Mouse (Mus musculus) c-Kit-positive CD71-negative TER-119-negative erythroid progenitor cells, embryonic 14.5 days (primary cell): ENCODE data around the gene Lrrc28.
A peak's percentile ranks its signal among the peaks of the same experiment; 100 is the strongest.

Source experiments
- DNase-seq: peaks from one replicate; pipeline ENCODE4 v3.0.0-alpha.2; 2013; ENCODE audit warnings: low read depth

The Lrrc28 gene

GRCm38 (mm10) chr7:67593902-67594301 lies 51.2 kb downstream of the Lrrc28 start:
- no peak for DNase-seq

DNA sequence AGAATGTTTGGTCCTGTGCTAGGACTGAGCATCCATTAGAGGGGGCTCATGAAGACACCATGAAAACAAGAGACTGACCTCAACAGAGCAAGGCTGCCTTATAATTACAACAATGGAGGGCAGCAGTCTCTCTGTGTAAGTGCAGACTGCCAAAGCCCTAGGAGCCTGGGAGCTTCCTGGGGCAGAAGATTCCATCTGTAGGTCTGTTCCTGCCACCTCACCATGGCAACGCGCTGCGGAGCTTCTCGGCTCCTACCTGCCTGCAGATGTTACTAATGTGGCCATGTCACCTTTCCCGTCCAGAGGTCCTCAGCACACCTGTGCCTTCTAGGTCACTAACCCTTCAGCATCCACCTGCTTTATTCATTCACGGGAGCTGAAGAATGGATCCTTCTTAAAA lies 52.4 kb downstream of the Lrrc28 start:
- DNase-seq = no peak

- no peak for DNase-seq
These were observed 56.3 kb downstream of the Lrrc28 start for GRCm38 (mm10) chr7:67588743-67589142.

- DNase-seq = no peak
These were observed 58.6 kb downstream of the Lrrc28 start for GRCm38 (mm10) chr7:67586479-67586878.

DNA sequence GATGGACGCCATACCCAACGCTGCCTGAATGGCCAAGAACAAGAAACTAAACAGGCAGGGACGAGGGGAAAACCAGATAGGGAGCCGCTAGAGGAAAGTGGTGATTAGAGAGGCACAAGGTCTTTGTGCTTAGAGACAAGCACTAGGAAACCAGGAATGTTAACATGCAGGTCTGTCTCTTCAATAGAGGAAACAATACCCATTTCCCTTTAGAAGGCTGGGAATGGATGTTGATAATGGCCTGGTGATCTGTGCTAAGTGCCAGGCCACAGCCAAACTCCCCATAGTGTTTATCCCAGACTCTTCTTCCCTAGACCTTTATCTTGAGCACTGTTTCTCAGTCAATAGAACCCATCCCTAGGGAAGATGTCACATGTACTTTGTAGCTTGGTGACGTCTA lies 61.2 kb downstream of the Lrrc28 start:
- DNase-seq = no peak

DNA sequence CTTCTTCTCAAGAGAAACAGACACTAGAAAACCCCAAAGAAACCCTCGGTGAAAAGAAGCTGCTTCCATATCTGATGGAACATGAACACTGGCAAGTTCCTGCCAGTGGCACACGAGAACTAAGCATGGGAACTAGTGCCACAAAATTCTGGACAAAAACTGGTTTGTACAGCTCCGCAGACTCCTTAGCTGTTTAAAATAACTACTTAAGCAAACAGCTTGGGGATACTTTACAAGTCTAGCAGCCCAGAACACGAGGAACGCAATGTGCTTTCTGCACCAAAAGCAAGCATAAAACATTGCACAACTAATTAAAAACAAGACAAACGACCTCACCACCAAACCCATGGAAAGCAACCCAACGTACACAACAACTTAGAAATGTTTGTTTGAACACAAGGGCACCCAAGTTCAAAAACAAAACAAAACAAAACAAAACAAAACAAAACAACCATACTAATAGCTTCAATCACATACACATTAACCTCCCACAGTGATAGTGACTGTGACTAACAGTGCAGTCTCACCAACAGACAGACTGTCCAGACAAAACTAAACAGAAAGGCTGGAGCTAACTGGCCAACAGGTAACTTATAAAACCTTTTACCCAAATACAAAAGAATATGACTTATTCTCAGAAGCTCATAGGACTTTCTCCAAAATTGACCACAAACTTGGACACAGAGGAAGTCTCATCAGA lies 66.1 kb downstream of the Lrrc28 start:
- DNase-seq = no peak

DNA sequence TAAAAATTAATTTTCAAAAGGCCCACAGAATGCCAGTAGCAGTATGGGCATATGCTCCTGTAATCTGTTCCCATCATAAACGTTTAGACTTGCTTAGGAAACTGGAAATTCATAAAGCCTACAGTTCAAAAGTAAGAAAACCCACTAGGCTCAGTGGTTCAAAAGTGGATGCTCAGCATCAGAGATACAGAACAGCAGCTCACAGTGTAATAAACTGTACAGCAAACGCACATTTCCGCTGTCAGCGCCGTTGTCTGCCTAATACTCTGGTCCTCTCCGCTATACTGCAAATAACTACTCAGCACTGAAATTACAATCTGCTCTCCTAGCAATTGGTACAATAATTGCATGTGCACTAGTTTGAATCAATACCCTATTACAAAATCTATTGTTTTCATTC lies 67.0 kb downstream of the Lrrc28 start:
- DNase-seq = no peak

DNA sequence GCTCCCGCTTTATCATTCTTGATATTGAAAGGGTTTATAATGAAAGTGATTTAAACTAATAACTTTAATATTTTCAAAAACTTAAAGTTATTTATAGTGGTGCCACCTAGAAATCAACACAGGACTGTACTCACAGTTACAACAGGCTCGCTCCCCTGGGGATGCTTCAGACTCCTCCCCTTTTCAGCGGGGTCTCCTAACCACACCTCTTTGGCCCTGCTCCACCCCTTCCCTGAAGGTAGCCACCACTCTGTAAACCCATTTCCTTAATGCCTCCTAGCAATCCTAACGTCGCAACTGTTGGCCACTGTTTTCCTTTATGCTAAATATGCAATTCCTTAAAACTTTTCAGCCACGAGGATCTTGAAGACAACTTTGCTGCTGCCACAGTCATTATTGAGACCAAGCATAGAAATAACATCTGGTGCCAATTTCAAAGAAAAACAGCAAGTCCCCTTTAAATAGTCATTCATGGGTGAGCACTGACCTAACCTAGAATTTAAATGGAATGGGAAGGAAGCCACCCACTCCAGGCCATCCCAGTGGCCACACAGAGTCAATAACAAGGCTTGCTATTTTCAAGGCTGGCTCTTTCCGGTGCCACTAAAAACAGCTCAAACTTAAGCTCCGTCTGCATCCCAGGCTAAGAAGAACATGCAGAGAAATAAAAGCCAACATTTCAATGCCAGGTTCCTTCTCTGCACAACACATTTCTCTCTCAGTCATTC lies 78.4 kb downstream of the Lrrc28 start:
- no peak for DNase-seq

DNA sequence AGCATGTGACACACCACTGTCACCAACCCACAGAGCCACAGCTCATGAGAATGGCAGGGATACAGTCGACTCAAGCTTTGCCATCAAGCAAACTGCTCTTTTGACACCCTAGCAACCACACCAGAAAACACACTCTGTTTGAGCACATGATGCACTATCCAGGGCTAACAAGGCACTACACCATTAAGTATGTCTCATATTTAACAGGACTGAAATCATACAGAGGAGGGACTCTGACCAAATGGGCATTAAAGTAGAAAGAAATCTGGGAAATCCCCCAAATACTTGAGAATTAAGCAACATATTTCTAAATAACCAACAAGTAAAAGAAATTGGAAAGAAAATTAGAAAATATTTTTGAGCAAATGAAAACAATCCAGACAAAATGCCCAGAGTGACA lies 79.9 kb downstream of the Lrrc28 start:
- no peak for DNase-seq

- no peak for DNase-seq
These were observed 82.9 kb downstream of the Lrrc28 start for GRCm38 (mm10) chr7:67562176-67562575.

GRCm38 (mm10) chr7:67559486-67559885 lies 85.6 kb downstream of the Lrrc28 start:
- DNase-seq = no peak

DNA sequence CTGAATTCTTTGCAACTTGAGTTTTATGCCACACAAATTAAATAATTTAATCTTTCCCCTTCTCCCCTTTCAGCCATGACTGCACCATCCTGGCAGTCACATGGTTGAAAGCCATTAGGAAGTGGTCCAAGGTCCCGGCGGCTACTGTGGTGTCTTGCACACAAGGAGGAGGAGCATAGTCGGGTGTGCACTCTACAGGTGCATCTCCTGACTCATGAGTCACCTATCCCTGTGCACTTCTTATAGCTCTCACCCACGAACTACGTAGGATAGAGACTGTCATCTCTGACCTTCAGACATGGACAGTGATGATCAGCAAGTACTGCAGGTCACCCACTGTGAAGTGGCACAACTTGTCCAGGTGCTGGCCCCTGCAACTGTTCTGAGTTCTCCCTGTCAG lies 86.8 kb downstream of the Lrrc28 start:
- DNase-seq = no peak

DNA sequence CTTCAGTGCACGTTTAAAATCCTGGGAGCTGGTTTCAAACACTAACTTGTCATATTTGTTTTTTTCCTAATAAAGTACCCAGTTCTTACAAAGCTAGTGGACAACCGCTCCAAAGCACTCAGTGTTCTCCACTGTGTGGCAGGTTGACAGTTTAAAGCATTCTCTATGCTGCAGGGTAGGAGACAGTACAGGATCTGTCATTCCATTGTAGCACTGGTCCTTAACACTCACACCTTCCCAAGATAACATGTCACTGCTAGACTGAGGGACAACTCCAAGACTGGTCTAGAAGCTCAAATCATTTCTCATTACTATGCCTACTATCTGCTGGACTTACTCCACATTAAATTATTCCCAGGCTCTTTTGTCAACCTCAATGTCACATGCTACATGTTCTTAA lies 90.2 kb downstream of the Lrrc28 start:
- no peak for DNase-seq

GRCm38 (mm10) chr7:67551242-67551641 lies 93.8 kb downstream of the Lrrc28 start:
- DNase-seq = no peak

- no peak for DNase-seq
These were observed 96.0 kb downstream of the Lrrc28 start for GRCm38 (mm10) chr7:67549073-67549561.

- no peak for DNase-seq
These were observed 96.4 kb downstream of the Lrrc28 start for GRCm38 (mm10) chr7:67548599-67549041.

GRCm38 (mm10) chr7:67546282-67546681 lies 98.8 kb downstream of the Lrrc28 start:
- DNase-seq = peak; percentile 22

DNA sequence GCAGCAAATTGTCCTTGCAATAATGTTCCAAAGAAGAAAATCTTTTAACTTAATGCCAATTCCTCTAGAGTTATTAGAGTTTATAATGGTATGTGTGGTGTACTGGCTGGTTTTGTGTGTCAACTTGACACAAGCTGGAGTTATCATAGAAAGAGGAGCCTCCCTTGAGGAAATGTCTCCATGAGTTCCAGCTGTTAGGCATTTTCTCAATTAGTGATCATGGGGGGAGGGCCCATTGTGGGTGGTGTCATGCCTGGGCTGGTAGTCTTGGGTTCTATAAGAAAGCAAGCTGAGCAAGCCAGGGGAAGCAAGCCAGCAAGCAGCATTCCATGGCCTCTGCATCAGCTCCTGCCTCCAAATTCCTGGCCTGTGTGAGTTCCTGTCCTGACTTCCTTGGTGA lies 100.5 kb downstream of the Lrrc28 start:
- no peak for DNase-seq

DNA sequence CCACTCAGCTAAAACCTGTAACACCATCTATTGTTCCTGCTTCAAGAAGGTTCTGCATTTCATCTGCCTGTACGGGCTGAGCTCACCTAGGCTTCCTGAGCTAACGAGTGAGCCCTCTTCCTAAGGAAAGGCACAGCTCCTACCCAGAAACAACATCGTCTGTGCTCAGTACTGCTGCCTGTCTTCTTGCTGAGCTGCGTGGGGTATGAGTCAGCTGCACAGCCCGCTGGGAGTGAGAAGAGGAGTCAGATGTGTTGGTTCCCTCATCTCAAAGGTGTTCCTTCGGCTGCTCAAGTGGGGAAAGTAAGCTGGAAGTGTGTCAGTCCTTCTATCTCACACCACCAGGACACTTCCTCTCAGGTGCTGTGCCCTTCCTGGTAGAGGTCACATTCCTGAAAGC lies 101.4 kb downstream of the Lrrc28 start:
- no peak for DNase-seq

- DNase-seq = no peak
These were observed 108.3 kb downstream of the Lrrc28 start for GRCm38 (mm10) chr7:67536588-67537372.

- DNase-seq = no peak
These were observed 109.1 kb downstream of the Lrrc28 start for GRCm38 (mm10) chr7:67535941-67536340.

DNA sequence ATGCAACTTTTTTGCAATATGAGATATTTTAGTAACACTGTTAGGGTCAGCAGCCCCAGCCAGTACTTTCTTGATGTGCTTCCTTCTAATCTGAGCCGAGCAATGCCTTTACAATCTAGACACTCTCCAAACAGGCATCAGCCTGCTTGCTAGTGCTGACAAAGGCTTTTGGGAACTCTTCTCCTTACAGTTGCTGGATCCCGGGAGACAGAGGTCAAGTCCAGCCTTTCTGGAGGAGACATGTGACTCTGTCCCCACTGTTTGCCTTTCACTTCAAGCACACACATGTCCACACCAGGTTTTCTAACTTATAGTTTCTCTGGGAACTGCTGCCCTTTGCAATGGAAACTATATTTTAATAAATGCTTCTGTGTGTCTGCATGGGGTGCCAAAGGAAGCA lies 114.1 kb downstream of the Lrrc28 start:
- no peak for DNase-seq

GRCm38 (mm10) chr7:67529381-67529780 lies 115.7 kb downstream of the Lrrc28 start:
- no peak for DNase-seq
